Mouse (Mus musculus) midbrain, postnatal 0 days (tissue): Measurements from ENCODE around the gene Bglap3. TPM values are rescaled to one million over a fixed set of nuclear protein-coding genes. Genes with fewer than 3 reads are reported as not detected.

Experiments used
- ATAC-seq: fragments of 200-750 bp; cut with Nextera tagmentation; 2 replicates; pipeline ENCODE4 v1.8.0; 2017; ENCODE audit warnings: moderate number of reproducible peaks, mild to moderate bottlenecking, moderate TSS enrichment, moderate library complexity; ENCODE audit not compliant: low FRiP score
- DNase-seq: peaks from one replicate; pipeline ENCODE4 v3.0.0-alpha.2; 2015; ENCODE audit warnings: low spot score
- H3K27ac ChIP-seq: fragments of 300-500 bp; sonication (generic); 2 replicates; pipeline ENCODE4 v1.5.1; 2014; ENCODE audit warnings: low read depth, mild to moderate bottlenecking, low read length, mixed read lengths
- H3K27me3 ChIP-seq: fragments of 300-500 bp; sonication (generic); 2 replicates; pipeline ENCODE4 v1.6.1; 2014; ENCODE audit warnings: low read length, control low read depth, mixed read lengths; ENCODE audit not compliant: insufficient read depth
- H3K36me3 ChIP-seq: fragments of 300-500 bp; sonication (generic); 2 replicates; pipeline ENCODE4 v1.6.1; 2014; ENCODE audit warnings: low read length, control low read depth, mixed read lengths; ENCODE audit not compliant: insufficient read depth
- H3K4me1 ChIP-seq: fragments of 300-500 bp; sonication (generic); 2 replicates; pipeline ENCODE4 v1.6.1; 2014; ENCODE audit warnings: mild to moderate bottlenecking, control low read depth, antibody characterized with exemption, low read length, mixed read lengths; ENCODE audit not compliant: insufficient read depth
- H3K4me2 ChIP-seq: fragments of 300-500 bp; sonication (generic); 2 replicates; pipeline ENCODE4 v1.6.1; 2014; ENCODE audit warnings: low read depth, mild to moderate bottlenecking, low read length, mixed read lengths; ENCODE audit not compliant: poor library complexity, severe bottlenecking
- H3K4me3 ChIP-seq: fragments of 300-500 bp; sonication (generic); 2 replicates; pipeline ENCODE4 v1.5.1; 2014; ENCODE audit warnings: low read depth, mild to moderate bottlenecking, low read length, moderate library complexity
- H3K9ac ChIP-seq: fragments of 300-500 bp; sonication (generic); replicated peaks from 2 replicates; pipeline ENCODE4 v1.6.1; 2014; ENCODE audit warnings: mild to moderate bottlenecking, low read length, moderate library complexity, mixed read lengths; ENCODE audit not compliant: poor library complexity, severe bottlenecking
- H3K9me3 ChIP-seq: fragments of 300-500 bp; sonication (generic); 2 replicates; pipeline ENCODE4 v1.6.1; 2016; ENCODE audit warnings: low read length, control low read depth
- CTCF ChIP-seq: IDR thresholded peaks from 2 replicates; pipeline ENCODE4 v1.5.1; 2016; ENCODE audit warnings: antibody characterized with exemption, mild to moderate bottlenecking
- WGBS: fragments of 180-500 bp; shearing (Covaris S2); extraction: QIAGEN DNeasy Blood & Tissue Kit; methylation state at CpG from one replicate; pipeline ENCODE4 v1.1.7; 2014; 5-methylcytosine and 5-hydroxymethylcytosine counted together
- polyA plus RNA-seq: library from polyadenylated mRNA; unstranded; fragments of >200 nt; fragmentation: Nextera tagmentation; extraction: Ambion mirVana; gene quantifications from 2 replicates; pipeline ENCODE4 v1.2.1, GENCODE M21; 2015
- total RNA-seq: library from RNA; depleted of rRNA; stranded (reverse); fragments of >200 nt; gene quantifications from 2 replicates; pipeline ENCODE4 v1.2.3, GENCODE M21; 2014

Bglap3 gene
- total and polyA plus RNA-seq, 2 experiments from 2014 or later: 0.38 TPM; not detected in 1

- ATAC-seq (no peak), DNase-seq (no peak)
- H3K27me3 ChIP-seq: no peaks in the 10 kb centered on the region
- H3K36me3 ChIP-seq: peaks cover 9% of the 10 kb centered on the region; the same call in 1 of the 2 replicates
- no peak overlapping the region for H3K9ac ChIP-seq
- H3K4me3 ChIP-seq: no peak overlapping the region; the same call in 1 of the 2 replicates
- no peak overlapping the region for H3K27ac ChIP-seq
- peak overlapping the region; percentile 56 for H3K4me2 ChIP-seq
- 87% methylated on average over 11 of the region's 11 CpGs for WGBS
- peaks cover 9% of the 10 kb centered on the region; the same call in 1 of the 2 replicates for H3K4me1 ChIP-seq
- H3K9me3 ChIP-seq: no peaks in the 10 kb centered on the region
- peak; percentile 3; the same call in 1 of the 2 replicates for TF ChIP-seq CTCF
Observed at GRCm38 (mm10) chr3:88337367-88338020, 35.0 kb downstream of the Bglap3 start.

DNA sequence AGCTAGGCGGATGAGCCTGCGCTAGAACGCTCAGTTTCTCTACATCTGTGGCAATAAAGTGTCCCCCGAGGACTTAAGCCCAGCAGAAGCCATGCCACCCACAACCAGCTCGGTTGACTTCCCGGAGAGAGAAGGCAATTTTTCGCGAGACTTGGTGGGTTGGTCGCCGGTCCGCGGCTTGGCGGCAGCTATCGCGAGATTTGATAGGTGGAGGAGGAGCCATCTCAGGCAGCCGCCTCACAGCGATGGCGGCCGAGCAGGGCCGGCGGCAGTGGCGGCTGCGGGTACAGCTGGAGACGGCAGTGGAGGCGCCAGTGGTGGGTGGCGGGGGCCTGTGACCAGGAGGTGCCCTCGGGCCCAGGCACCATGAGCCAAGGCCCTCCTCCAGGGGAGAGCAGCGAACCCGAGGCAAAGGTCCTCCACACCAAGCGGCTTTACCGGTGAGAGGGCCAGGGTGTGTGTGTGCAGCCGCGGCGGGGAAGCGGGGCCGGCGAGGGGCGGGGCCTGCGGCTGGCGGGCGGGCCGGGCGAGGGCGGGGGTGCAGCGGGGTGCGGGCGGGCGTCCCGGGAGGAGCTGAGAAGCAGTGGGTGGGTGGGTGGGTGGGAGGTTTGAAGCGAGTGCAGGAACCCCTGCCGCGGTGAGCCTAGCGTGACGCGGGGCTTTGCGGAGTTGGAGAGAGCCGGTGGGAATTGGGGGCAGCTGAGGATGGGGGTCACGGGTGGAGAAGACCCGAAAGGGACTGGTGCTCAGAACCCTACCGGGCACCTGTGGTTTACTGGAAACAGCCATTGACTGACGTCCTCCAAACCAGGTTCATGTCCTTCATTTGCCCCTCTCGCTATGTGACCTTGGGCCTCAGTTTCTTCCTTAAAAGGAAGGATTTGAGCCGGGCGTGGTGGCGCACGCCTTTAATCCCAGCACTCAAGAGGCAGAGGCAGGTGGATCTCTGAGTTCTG is 36.2 kb downstream of the Bglap3 start, which contains the start of the genes Tmem79 and Smg5:
Gene Tmem79 (minus strand): TSS at position 91 of the 956 bp plus-strand sequence.
Gene Smg5 (plus strand): TSS at position 203 of the 956 bp plus-strand sequence.
- peak; percentile 96 for DNase-seq
- TF ChIP-seq CTCF: no peak
- Histone ChIP-seq H3K9ac (peak within 1 kb of the TSS; percentile 93), H3K27me3 (no peaks in the 10 kb centered on the region), H3K4me2 (peak within 1 kb of the TSS; percentile 56), H3K4me1 (peaks cover 9% of the 10 kb centered on the region; the same call in 1 of the 2 replicates), H3K9me3 (no peaks in the 10 kb centered on the region), H3K27ac (peak within 1 kb of the TSS; percentile 90), H3K4me3 (peak within 1 kb of the TSS; percentile 78), H3K36me3 (no peaks in the 10 kb centered on the region)
- 1% methylated on average over 47 of the region's 66 CpGs for WGBS
- ATAC-seq: peak; percentile 95

GRCm38 (mm10) chr3:88335436-88336053 is 37.0 kb downstream of the Bglap3 start:
- Histone ChIP-seq H3K9me3 (no peaks in the 10 kb centered on the region), H3K36me3 (no peaks in the 10 kb centered on the region), H3K4me1 (peaks cover 9% of the 10 kb centered on the region; the same call in 1 of the 2 replicates), H3K4me3 (peak overlapping the region; percentile 78), H3K27ac (peak overlapping the region; percentile 90), H3K27me3 (no peaks in the 10 kb centered on the region), H3K9ac (peak overlapping the region; percentile 93), H3K4me2 (peak overlapping the region; percentile 56)
- no peak for TF ChIP-seq CTCF
- DNase-seq (no peak), ATAC-seq (peak; percentile 51)
- WGBS: 2% methylated on average over 27 of the region's 27 CpGs

DNA sequence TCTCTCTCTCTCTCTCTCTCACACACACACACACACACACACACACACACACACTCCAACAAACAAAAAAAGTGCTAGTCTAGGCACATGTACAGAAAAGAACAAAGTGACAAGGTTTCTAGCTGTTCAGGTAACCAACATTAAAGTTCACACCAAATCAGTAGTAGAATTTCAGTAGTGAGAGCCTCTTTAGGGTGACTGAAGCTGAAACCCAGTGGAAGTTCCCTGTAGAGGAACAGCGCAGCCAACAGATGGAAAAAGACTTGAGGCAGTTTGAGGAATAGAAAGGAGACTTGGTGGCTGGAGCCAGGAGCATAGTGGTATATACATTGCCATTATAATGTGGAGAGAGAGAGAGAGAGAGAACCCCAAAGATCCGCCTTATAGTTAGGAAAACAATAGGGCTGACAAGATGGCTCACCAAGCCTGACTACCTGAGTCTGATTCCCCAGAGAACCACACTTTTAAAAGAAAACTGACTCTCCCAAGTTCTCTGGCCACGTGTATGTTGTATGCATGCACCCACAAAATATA is 37.6 kb downstream of the Bglap3 start:
- DNase-seq: no peak
- H3K4me2 ChIP-seq: peak overlapping the region; percentile 56
- 37% methylated on average over 3 of the region's 3 CpGs for WGBS
- H3K4me1 ChIP-seq: peaks cover 9% of the 10 kb centered on the region; the same call in 1 of the 2 replicates
- no peaks in the 10 kb centered on the region for H3K36me3 ChIP-seq
- TF ChIP-seq CTCF: no peak
- H3K4me3 ChIP-seq: peak overlapping the region; percentile 78; the same call in 1 of the 2 replicates
- H3K9ac ChIP-seq: peak overlapping the region; percentile 93
- no peak overlapping the region for H3K27ac ChIP-seq
- H3K27me3 ChIP-seq: no peaks in the 10 kb centered on the region
- no peak for ATAC-seq
- no peaks in the 10 kb centered on the region for H3K9me3 ChIP-seq

- 63% methylated on average over 12 of the region's 12 CpGs for WGBS
- peaks cover 8% of the 10 kb centered on the region for H3K36me3 ChIP-seq
- no peak overlapping the region for H3K4me3 ChIP-seq
- peaks cover 9% of the 10 kb centered on the region; the same call in 1 of the 2 replicates for H3K4me1 ChIP-seq
- no peak overlapping the region; the same call in 1 of the 2 replicates for H3K9ac ChIP-seq
- TF ChIP-seq CTCF: no peak
- ATAC-seq: no peak
- H3K27me3 ChIP-seq: no peaks in the 10 kb centered on the region
- no peak overlapping the region for H3K27ac ChIP-seq
- H3K4me2 ChIP-seq: no peak overlapping the region
- DNase-seq: no peak
- no peaks in the 10 kb centered on the region for H3K9me3 ChIP-seq
Observed at GRCm38 (mm10) chr3:88334029-88334658, 38.4 kb downstream of the Bglap3 start.
